Mouse (Mus musculus): ENCODE data around the gene Gm13090. TPM values are rescaled to one million over a fixed set of nuclear protein-coding genes. Genes with fewer than 3 reads are reported as not detected.
A peak's percentile ranks its signal among the peaks of the same experiment; 100 is the strongest.

Gm13090 gene
- total RNA-seq, 2 experiments from 2014 or later, result not detected

GRCm38 (mm10) chr4:151095207-151095606 lies 5.8 kb downstream of the Gm13090 start:
- DNase-seq, result no peak
- intact Hi-C loops (cut with DNase I; ENCODE audit: low total_unique reads), result no loop called here

DNA sequence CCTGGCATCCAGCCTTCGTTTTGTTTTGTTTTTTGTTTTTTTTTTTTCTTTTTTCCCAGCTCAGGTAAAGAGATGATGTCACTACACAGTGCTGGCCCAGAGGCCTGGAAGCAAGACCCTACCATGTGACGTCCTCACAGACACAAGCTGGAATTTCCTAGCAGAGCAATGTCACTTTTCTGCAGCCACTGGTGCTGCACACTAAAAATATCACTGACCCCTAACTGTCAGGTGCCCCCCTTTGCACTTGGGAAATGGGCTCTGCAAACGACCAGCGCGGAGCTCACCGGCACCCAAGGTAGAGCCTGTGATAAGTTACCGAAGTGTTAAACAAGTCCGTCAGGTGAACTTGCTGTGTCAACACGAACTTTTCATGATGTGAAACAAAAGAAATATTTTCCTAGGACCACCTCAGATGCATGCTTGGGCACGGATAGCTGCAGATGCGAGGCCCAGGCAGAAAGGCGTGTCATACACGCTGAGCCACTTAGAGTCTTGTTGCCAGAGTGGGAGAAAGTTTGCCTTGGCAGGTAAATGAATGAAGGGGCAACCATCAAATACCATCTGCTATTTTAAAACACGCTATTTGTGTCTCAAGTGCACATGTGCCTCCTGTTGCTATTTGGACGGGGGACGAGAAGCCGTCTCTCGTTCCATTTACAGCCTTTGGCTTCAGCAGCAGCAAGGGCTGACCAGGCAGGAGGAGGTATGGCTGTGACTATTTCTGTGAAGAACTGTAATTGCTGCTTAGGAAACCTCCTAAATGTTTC lies 7.1 kb downstream of the Gm13090 start:
- DNase-seq, result no peak
- intact Hi-C loops (cut with DNase I; ENCODE audit: low total_unique reads), result no loop called here

DNA sequence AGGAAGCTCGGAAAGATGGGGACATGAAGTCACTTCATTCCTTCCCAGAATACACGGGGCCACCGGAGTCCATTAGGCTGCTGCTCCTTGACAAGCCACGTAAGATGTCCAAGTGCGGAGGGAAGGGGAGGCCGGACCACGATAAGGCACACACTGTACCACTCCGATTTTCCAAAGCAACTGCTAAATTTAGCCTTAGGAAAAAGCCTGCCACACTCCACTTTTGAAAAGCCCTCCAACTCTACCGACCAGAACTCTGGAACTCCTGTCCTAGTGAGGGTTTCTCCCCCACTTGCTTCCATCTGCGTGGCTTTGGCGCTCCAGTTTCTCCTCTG lies 7.7 kb downstream of the Gm13090 start:
- no peak for DNase-seq
- intact Hi-C loops (cut with DNase I; ENCODE audit: low total_unique reads), result no loop called here

- DNase-seq, result no peak
- intact Hi-C loops (cut with DNase I; ENCODE audit: low total_unique reads), result no loop called here
Measured at GRCm38 (mm10) chr4:151103646-151104045, 14.3 kb downstream of the Gm13090 start.

GRCm38 (mm10) chr4:151104147-151104546 lies 14.8 kb downstream of the Gm13090 start:
- DNase-seq, result no peak

GRCm38 (mm10) chr4:151105886-151106285 lies 16.5 kb downstream of the Gm13090 start:
- intact Hi-C loops (cut with DNase I; ENCODE audit: low total_unique reads), result no loop called here
- no peak for DNase-seq

More at GRCm38 (mm10) chr4:151104147-151104546, 14.8 kb downstream of the Gm13090 start:
- intact Hi-C loops (cut with DNase I; ENCODE audit: low total_unique reads), result no loop called here

- no peak for DNase-seq
- intact Hi-C loops (cut with DNase I; ENCODE audit: low total_unique reads), result no loop called here
Measured at GRCm38 (mm10) chr4:151106468-151106867, 17.1 kb downstream of the Gm13090 start.

DNA sequence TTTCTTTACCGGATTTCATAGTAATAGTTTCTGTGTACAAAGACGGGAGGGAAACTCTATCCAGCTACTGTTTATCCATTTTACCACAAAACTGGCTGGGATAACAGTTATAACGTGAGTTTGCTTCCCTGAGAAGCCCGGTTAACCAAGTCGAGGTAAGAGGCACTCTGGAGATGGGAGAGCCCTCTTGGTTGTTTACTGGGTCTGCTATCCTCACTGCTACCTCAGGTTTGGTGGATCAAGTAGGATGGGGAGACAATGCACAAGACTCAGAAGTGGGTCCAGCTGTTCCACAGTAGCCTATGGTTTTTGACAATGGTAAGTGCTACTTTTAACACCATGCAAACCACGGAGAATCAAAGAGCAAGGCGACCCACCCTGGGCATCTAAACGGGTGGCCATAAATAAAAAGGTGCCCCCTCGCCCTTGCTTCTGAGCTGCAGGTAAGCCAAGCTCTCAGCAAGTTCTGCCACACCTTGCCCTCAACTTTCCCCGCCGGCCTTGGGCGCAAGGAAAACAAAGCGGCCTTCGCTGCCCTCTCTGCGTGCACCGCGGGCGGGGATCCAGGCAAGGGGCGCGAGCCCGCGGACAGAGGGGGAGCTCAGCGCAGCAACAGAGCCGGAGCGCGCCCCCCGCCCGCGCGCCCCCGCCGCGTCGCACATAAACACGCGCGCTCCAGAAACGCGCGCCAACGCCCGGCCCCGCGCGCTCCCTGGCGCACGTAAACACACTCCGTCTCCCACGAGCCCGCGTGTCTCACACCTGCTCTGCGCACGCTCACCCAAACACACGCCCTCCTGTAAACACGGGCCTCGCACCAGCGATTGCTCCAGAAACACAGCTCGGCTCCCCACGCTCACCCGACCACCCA lies 18.0 kb downstream of the Gm13090 start:
- intact Hi-C loops (cut with DNase I; ENCODE audit: low total_unique reads), result no loop called here

GRCm38 (mm10) chr4:151108028-151108771 lies 18.8 kb downstream of the Gm13090 start:
- intact Hi-C loops (cut with DNase I; ENCODE audit: low total_unique reads), result no loop called here
- peak; percentile 88 for DNase-seq

More for the DNA sequence above, 18.0 kb downstream of the Gm13090 start:
- DNase-seq, result no peak

DNA sequence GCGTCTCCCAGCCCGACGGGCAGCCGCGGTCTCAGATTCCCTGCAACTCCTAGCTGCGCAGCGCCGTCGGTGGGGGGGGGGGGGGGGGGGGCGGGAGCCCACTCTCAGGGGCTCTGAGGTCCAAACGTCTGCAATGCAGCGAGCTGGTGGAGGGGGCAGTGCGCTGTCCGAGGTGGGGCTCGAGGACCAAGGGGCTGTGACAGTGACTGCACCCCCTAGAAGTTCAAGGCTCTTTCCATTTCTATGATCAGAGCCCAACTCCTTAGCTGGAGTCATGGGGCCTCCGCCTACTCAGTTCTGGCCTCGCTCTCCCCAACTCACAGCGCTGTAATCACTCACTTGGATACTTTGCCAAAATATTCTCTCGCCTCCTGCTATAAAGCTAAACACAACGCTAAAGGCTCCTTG lies 19.5 kb downstream of the Gm13090 start:
- DNase-seq, result no peak
- intact Hi-C loops (cut with DNase I; ENCODE audit: low total_unique reads), result no loop called here

DNA sequence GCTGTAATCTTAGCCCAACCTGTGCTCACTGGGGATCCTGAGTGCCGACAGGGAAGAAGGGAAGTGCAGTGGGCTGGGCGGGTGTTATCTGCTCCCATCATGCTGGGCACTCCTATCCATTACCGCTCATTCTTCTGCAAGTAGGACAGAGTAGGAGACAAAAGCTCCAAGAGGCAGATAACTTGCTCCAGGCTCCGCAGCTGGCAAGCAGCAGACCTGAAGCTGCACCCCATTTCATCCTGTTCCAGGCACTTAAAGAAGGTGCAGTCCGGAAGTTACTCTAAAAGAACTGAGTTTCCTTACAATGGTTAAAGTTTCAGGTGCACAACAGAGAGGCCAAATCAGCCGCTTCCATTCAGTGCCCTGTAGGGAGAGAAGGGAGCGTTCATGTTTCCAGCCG lies 21.9 kb downstream of the Gm13090 start:
- intact Hi-C loops (cut with DNase I; ENCODE audit: low total_unique reads), result no loop called here
- no peak for DNase-seq

- intact Hi-C loops (cut with DNase I; ENCODE audit: low total_unique reads), result no loop called here
- DNase-seq, result no peak
Measured at GRCm38 (mm10) chr4:151114574-151114973, 25.2 kb downstream of the Gm13090 start.

DNA sequence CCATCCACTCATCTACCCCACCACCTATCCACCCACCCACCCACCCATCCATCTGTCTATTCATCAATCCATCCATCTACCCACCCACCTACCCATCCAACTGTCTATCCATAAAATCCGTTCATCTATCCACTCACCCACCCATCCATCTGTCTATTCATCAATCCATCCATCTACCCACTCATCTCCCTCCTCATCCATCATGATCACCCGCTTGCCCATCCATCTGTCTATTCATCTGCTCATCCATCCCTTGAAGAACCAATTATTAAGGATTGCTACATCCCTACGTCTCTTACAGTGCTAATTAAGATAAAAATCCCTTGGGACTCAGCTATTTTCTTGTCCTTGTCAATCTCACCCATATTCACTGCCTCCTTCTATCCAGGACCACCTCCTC lies 29.5 kb downstream of the Gm13090 start:
- DNase-seq, result no peak
- intact Hi-C loops (cut with DNase I; ENCODE audit: low total_unique reads), result no loop called here

- intact Hi-C loops (cut with DNase I; ENCODE audit: low total_unique reads), result no loop called here
Measured at GRCm38 (mm10) chr4:151127636-151128548, 38.5 kb downstream of the Gm13090 start.

GRCm38 (mm10) chr4:151128641-151129541 lies 39.5 kb downstream of the Gm13090 start:
- intact Hi-C loops (cut with DNase I; ENCODE audit: low total_unique reads), result no loop called here
- no peak for DNase-seq

More at GRCm38 (mm10) chr4:151127636-151128548, 38.5 kb downstream of the Gm13090 start:
- DNase-seq, result no peak

DNA sequence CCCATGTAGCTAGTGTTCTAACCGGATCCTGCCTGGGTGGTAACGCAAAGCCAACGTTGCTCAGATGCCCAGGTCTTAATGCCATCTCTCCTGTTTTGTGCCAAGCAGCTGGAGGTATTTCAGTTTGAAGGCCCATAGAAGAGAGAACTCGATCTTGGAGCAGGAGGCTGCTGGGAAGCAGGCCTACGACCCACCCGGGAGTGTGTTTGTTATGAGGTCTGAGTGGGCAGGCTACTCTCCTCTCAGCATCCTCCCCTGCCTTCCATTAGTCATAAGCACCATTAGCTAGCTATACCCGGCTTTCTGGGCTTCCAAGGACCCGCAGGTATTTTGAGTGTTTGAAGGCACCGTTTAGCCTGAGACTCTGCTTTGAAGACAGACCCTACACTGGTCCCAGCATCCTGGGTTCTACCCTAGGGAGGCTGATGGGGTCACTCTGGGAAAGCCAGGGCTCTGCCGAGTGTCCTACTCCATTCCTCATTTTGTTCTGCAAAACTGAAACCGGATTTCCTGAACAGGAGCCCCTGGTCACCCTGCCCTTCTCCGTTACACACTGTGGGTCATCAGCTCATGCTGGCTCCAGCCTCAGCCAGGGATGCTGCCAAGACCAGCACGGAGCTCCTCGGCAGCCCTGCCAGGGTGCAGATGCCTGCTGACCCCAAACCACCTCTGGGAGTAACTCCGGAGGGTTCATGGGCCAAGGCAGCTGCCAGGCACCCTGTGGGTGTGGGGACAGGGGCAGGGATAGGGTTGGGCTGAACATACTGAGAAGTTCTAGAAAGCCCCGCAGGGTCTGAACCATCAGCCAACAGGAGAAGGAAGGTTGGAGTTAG lies 40.6 kb downstream of the Gm13090 start:
- intact Hi-C loops (cut with DNase I; ENCODE audit: low total_unique reads), result no loop called here
- DNase-seq, result peak; percentile 79

Data from gastrocnemius, postnatal 14 days (tissue).